Mouse (Mus musculus): ENCODE results near the gene Xpot. TPM values are rescaled to one million over a fixed set of nuclear protein-coding genes. Genes with fewer than 3 reads are reported as not detected.

The Xpot gene
- polyA plus RNA-seq, 1 experiment from 2014 or later, result 30.7 TPM

- ATAC-seq, result peak; percentile 98
- H3K27ac ChIP-seq (ENCODE audit: low read length), result peak within 1 kb of the TSS; percentile 56
- no peaks in the 10 kb centered on the region for H3K27me3 ChIP-seq (ENCODE audit: control insufficient read depth, insufficient read depth, low read depth, low read length)
Observed at GRCm38 (mm10) chr10:121586675-121587370, 39.3 kb downstream of the Xpot start, which contains the start of gene Tbk1. Gene Tbk1, minus strand, starts transcription at chr10:121586787.

GRCm38 (mm10) chr10:121585791-121586642 lies 40.1 kb downstream of the Xpot start:
- 3% methylated on average over 44 of the region's 48 CpGs for WGBS
- Histone ChIP-seq H3K4me1 (ENCODE audit: control insufficient read depth, insufficient read depth, low read length) (peaks cover 9% of the 10 kb centered on the region), H3K27me3 (ENCODE audit: control insufficient read depth, insufficient read depth, low read depth, low read length) (no peaks in the 10 kb centered on the region), H3K4me3 (ENCODE audit: low read depth, low read length) (peak overlapping the region; percentile 80), H3K9me3 (replicated peaks; ENCODE audit: control insufficient read depth, low read length, poor library complexity, severe bottlenecking) (no peaks in the 10 kb centered on the region), H3K4me2 (ENCODE audit: low read length) (peak overlapping the region; percentile 83), H3K27ac (ENCODE audit: low read length) (peak overlapping the region; percentile 56), H3K9ac (ENCODE audit: low read depth, low read length) (peak overlapping the region; percentile 74), H3K36me3 (ENCODE audit: control insufficient read depth, insufficient read depth, low read length) (peaks cover 18% of the 10 kb centered on the region; the same call in 1 of the 2 replicates)
- peak; percentile 81 for ATAC-seq

More at GRCm38 (mm10) chr10:121586675-121587370, 39.3 kb downstream of the Xpot start, which contains the start of gene Tbk1:
- Histone ChIP-seq H3K4me1 (ENCODE audit: control insufficient read depth, insufficient read depth, low read length) (peaks cover 9% of the 10 kb centered on the region), H3K9me3 (replicated peaks; ENCODE audit: control insufficient read depth, low read length, poor library complexity, severe bottlenecking) (no peaks in the 10 kb centered on the region), H3K4me3 (ENCODE audit: low read depth, low read length) (peak within 1 kb of the TSS; percentile 80), H3K4me2 (ENCODE audit: low read length) (peak within 1 kb of the TSS; percentile 83), H3K36me3 (ENCODE audit: control insufficient read depth, insufficient read depth, low read length) (peaks cover 19% of the 10 kb centered on the region; the same call in 1 of the 2 replicates), H3K9ac (ENCODE audit: low read depth, low read length) (peak within 1 kb of the TSS; percentile 74)
- under 1% methylated on average over 53 of the region's 58 CpGs for WGBS

- 0 out of 2 replicates have a peak overlapping the region, but pooled peaks have one; percentile 74 for H3K9ac ChIP-seq (ENCODE audit: low read depth, low read length)
- peaks cover 9% of the 10 kb centered on the region for H3K4me1 ChIP-seq (ENCODE audit: control insufficient read depth, insufficient read depth, low read length)
- no peaks in the 10 kb centered on the region for H3K9me3 ChIP-seq (replicated peaks; ENCODE audit: control insufficient read depth, low read length, poor library complexity, severe bottlenecking)
- H3K4me3 ChIP-seq (ENCODE audit: low read depth, low read length), result peak overlapping the region; percentile 80
- peaks cover 18% of the 10 kb centered on the region; the same call in 1 of the 2 replicates for H3K36me3 ChIP-seq (ENCODE audit: control insufficient read depth, insufficient read depth, low read length)
- 91% methylated on average over 20 of the region's 20 CpGs for WGBS
- H3K4me2 ChIP-seq (ENCODE audit: low read length), result peak overlapping the region; percentile 83
- no peaks in the 10 kb centered on the region for H3K27me3 ChIP-seq (ENCODE audit: control insufficient read depth, insufficient read depth, low read depth, low read length)
- H3K27ac ChIP-seq (ENCODE audit: low read length), result no peak overlapping the region
- ATAC-seq, result no peak
Observed at GRCm38 (mm10) chr10:121585056-121585790, 40.9 kb downstream of the Xpot start.

- no peaks in the 10 kb centered on the region for H3K27me3 ChIP-seq (ENCODE audit: control insufficient read depth, insufficient read depth, low read depth, low read length)
- no peak overlapping the region for H3K4me2 ChIP-seq (ENCODE audit: low read length)
- no peak overlapping the region for H3K27ac ChIP-seq (ENCODE audit: low read length)
- H3K9ac ChIP-seq (ENCODE audit: low read depth, low read length), result no peak overlapping the region
- ATAC-seq, result no peak
- no peaks in the 10 kb centered on the region for H3K9me3 ChIP-seq (replicated peaks; ENCODE audit: control insufficient read depth, low read length, poor library complexity, severe bottlenecking)
- WGBS, result 95% methylated on average over 10 of the region's 10 CpGs
- H3K4me1 ChIP-seq (ENCODE audit: control insufficient read depth, insufficient read depth, low read length), result peaks cover 9% of the 10 kb centered on the region
- H3K4me3 ChIP-seq (ENCODE audit: low read depth, low read length), result no peak overlapping the region
- peaks cover 18% of the 10 kb centered on the region; the same call in 1 of the 2 replicates for H3K36me3 ChIP-seq (ENCODE audit: control insufficient read depth, insufficient read depth, low read length)
Observed at GRCm38 (mm10) chr10:121584033-121584432, 42.1 kb downstream of the Xpot start.

- H3K9ac ChIP-seq (ENCODE audit: low read depth, low read length), result no peak overlapping the region
- no peak overlapping the region for H3K4me3 ChIP-seq (ENCODE audit: low read depth, low read length)
- H3K4me1 ChIP-seq (ENCODE audit: control insufficient read depth, insufficient read depth, low read length), result peaks cover 9% of the 10 kb centered on the region
- no peak overlapping the region for H3K4me2 ChIP-seq (ENCODE audit: low read length)
- ATAC-seq, result no peak
- no peaks in the 10 kb centered on the region for H3K9me3 ChIP-seq (replicated peaks; ENCODE audit: control insufficient read depth, low read length, poor library complexity, severe bottlenecking)
- no peaks in the 10 kb centered on the region for H3K27me3 ChIP-seq (ENCODE audit: control insufficient read depth, insufficient read depth, low read depth, low read length)
- H3K27ac ChIP-seq (ENCODE audit: low read length), result no peak overlapping the region
- WGBS, result 97% methylated on average over 12 of the region's 12 CpGs
- H3K36me3 ChIP-seq (ENCODE audit: control insufficient read depth, insufficient read depth, low read length), result peaks cover 23% of the 10 kb centered on the region
Observed at GRCm38 (mm10) chr10:121583016-121583415, 43.1 kb downstream of the Xpot start.

GRCm38 (mm10) chr10:121582287-121582686 lies 43.8 kb downstream of the Xpot start:
- H3K9me3 ChIP-seq (replicated peaks; ENCODE audit: control insufficient read depth, low read length, poor library complexity, severe bottlenecking), result no peaks in the 10 kb centered on the region
- H3K4me2 ChIP-seq (ENCODE audit: low read length), result no peak overlapping the region
- no peak overlapping the region for H3K4me3 ChIP-seq (ENCODE audit: low read depth, low read length)
- H3K27me3 ChIP-seq (ENCODE audit: control insufficient read depth, insufficient read depth, low read depth, low read length), result no peaks in the 10 kb centered on the region
- peaks cover 23% of the 10 kb centered on the region for H3K36me3 ChIP-seq (ENCODE audit: control insufficient read depth, insufficient read depth, low read length)
- no peak overlapping the region for H3K27ac ChIP-seq (ENCODE audit: low read length)
- peaks cover 9% of the 10 kb centered on the region for H3K4me1 ChIP-seq (ENCODE audit: control insufficient read depth, insufficient read depth, low read length)
- 93% methylated on average over 8 of the region's 8 CpGs for WGBS
- no peak overlapping the region for H3K9ac ChIP-seq (ENCODE audit: low read depth, low read length)
- ATAC-seq, result no peak

- Histone ChIP-seq H3K36me3 (ENCODE audit: control insufficient read depth, insufficient read depth, low read length) (peaks cover 23% of the 10 kb centered on the region), H3K27ac (ENCODE audit: low read length) (no peak overlapping the region), H3K9ac (ENCODE audit: low read depth, low read length) (no peak overlapping the region), H3K4me3 (ENCODE audit: low read depth, low read length) (no peak overlapping the region), H3K9me3 (replicated peaks; ENCODE audit: control insufficient read depth, low read length, poor library complexity, severe bottlenecking) (no peaks in the 10 kb centered on the region), H3K4me1 (ENCODE audit: control insufficient read depth, insufficient read depth, low read length) (peaks cover 9% of the 10 kb centered on the region), H3K4me2 (ENCODE audit: low read length) (no peak overlapping the region), H3K27me3 (ENCODE audit: control insufficient read depth, insufficient read depth, low read depth, low read length) (no peaks in the 10 kb centered on the region)
- 70% methylated on average over 6 of the region's 6 CpGs for WGBS
- ATAC-seq, result no peak
Observed at GRCm38 (mm10) chr10:121581405-121581804, 44.7 kb downstream of the Xpot start.

- Histone ChIP-seq H3K27ac (ENCODE audit: low read length) (no peak overlapping the region), H3K36me3 (ENCODE audit: control insufficient read depth, insufficient read depth, low read length) (peaks cover 27% of the 10 kb centered on the region), H3K4me3 (ENCODE audit: low read depth, low read length) (no peak overlapping the region), H3K4me2 (ENCODE audit: low read length) (no peak overlapping the region), H3K9ac (ENCODE audit: low read depth, low read length) (no peak overlapping the region), H3K9me3 (replicated peaks; ENCODE audit: control insufficient read depth, low read length, poor library complexity, severe bottlenecking) (no peaks in the 10 kb centered on the region), H3K4me1 (ENCODE audit: control insufficient read depth, insufficient read depth, low read length) (peaks cover 4% of the 10 kb centered on the region), H3K27me3 (ENCODE audit: control insufficient read depth, insufficient read depth, low read depth, low read length) (no peaks in the 10 kb centered on the region)
- 97% methylated on average over 5 of the region's 5 CpGs for WGBS
- ATAC-seq, result no peak
Observed at GRCm38 (mm10) chr10:121580381-121580780, 45.8 kb downstream of the Xpot start.
